Mouse (Mus musculus) embryonic fibroblast, embryonic 13.5 days (primary cell): Measurements from ENCODE around the gene Cmtm2a. TPM values are rescaled to one million over a fixed set of nuclear protein-coding genes. Genes with fewer than 3 reads are reported as not detected.
"Not testable (repeated sequence)": the region's sequence is repeated elsewhere in the genome, so short reads cannot be mapped to it uniquely, and the experiment has no call there.

ENCODE experiments used
- H3K27ac ChIP-seq: 2 replicates; pipeline ENCODE4 v1.5.1; 2012; ENCODE audit warnings: low read length, control low read depth, inconsistent platforms; ENCODE audit not compliant: insufficient read depth
- H3K4me1 ChIP-seq: 2 replicates; pipeline ENCODE4 v1.6.1; 2011; ENCODE audit warnings: low read length; ENCODE audit not compliant: control insufficient read depth, insufficient read depth
- H3K4me3 ChIP-seq: 2 replicates; pipeline ENCODE4 v1.5.1; 2011; ENCODE audit warnings: mild to moderate bottlenecking, control low read depth, low read length; ENCODE audit not compliant: insufficient read depth
- CTCF ChIP-seq: IDR thresholded peaks from 2 replicates; pipeline ENCODE4 v1.5.1; 2011; ENCODE audit warnings: mild to moderate bottlenecking, control low read depth, low read length, moderate library complexity, borderline replicate concordance; ENCODE audit not compliant: insufficient read depth
- POLR2A ChIP-seq: IDR thresholded peaks from 2 replicates; pipeline ENCODE4 v1.6.1; 2011; ENCODE audit warnings: low read depth, mild to moderate bottlenecking, control low read depth, low read length, moderate library complexity
- polyA plus RNA-seq: library from polyadenylated mRNA; stranded (reverse); fragments of >200 nt; gene quantifications from 2 replicates; pipeline ENCODE4 v1.2.4, GENCODE M21; 2011; ENCODE audit warnings: low read depth; ENCODE audit not compliant: missing spikeins, insufficient read length

Cmtm2a gene
- polyA plus RNA-seq, result not detected in 2 replicates

DNA sequence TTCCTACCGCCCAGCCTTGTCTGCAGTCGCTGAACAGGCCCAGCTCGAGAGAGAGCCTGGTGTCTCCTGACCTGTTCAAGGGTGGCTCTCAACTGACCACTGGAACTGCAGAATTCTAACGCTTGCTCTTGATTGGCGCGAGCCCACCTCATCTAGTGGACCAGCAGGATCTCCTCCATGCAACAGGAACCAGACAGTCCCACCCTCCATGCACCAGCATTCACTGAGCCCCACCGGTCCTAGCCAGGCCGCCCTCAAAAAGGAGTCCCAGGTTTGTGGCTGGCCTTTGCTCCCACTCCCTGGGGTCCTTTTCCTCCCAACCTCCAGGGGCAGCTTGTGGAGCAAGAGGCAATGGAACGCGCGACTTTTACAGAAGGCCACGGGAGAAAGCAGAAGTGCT is at the start of gene Cmtm2a:
TSS of gene Cmtm2a (minus strand) at position 101 of the 400 bp plus-strand sequence.
- not testable (repeated sequence) for H3K27ac ChIP-seq, H3K4me1 ChIP-seq, H3K4me3 ChIP-seq

DNA sequence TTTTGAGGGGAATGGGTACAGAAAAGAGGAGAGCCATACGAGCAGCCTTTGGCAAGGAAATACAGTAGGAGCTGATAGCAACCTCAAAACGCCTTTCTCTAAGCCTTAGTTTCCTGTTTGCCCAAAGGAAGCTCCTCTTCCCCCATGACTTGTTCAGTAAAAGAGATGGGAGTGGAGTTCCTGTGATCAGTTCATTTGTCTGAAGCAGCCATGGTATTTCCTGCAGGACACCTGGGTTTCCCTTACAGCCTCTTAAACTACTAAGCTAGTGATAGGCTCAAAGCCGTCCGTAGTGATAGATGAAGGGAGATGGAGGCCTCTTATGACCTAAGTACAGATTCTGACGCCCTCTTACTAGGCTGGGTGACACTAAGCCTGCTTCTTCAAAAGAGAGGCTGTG is 49.4 kb upstream of the Cmtm2a start:
- H3K27ac ChIP-seq, result no peak overlapping the region
- H3K4me1 ChIP-seq, result no peaks in the 10 kb centered on the region; the same call in 1 of the 2 replicates
- TF ChIP-seq CTCF (no peak), POLR2A (no peak)
- H3K4me3 ChIP-seq, result no peak overlapping the region

DNA sequence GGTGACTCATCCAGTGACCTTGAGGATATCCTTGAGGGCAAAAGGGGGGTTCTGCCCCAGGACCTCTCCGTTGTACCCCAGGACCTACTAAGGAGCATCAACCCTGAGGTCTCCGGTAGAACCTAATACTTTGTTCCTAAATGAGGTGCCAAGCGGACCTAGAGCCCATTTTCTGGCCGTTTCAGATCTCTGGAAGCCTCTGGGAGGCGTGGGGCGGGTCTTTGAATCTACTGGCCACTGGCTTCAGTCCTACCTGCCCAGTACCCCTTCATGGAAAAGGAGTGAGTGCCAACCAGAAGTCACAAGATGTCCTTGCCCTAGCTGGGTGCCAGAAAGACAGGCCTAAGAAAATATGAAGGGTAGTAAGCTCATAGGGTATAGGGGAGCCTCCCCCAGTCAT is 48.7 kb upstream of the Cmtm2a start:
- peak overlapping the region; percentile 56 for H3K4me3 ChIP-seq
- H3K4me1 ChIP-seq, result no peaks in the 10 kb centered on the region; the same call in 1 of the 2 replicates
- TF ChIP-seq POLR2A (no peak), CTCF (no peak)
- H3K27ac ChIP-seq, result peak overlapping the region; percentile 4; the same call in 1 of the 2 replicates

DNA sequence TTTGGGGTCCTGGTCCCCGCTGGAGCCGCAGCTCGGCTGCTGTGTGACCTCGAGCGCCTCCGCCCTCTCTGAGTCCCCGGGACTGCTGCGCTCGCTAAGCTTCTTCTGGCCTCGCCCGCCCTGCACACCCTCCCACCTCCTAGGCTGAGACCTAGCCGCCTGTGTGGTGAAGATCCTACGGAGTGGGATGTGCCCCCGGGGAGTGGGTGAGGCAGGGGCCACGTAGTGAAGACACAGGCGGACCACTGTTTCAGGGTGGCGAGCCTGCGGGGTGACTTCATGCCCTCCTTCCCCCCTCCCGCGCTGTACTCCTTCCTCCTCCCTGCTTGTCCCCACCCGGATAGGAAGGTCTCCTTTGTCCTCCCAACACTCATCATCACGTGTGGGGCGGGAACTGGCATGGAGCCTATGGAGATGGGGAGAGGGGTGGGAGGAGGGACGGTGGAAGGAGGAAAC is 48.2 kb upstream of the Cmtm2a start:
- Histone ChIP-seq H3K27ac (peak overlapping the region; percentile 74), H3K4me3 (peak overlapping the region; percentile 56), H3K4me1 (no peaks in the 10 kb centered on the region; the same call in 1 of the 2 replicates)
- TF ChIP-seq CTCF (no peak), POLR2A (peak; percentile 86)

DNA sequence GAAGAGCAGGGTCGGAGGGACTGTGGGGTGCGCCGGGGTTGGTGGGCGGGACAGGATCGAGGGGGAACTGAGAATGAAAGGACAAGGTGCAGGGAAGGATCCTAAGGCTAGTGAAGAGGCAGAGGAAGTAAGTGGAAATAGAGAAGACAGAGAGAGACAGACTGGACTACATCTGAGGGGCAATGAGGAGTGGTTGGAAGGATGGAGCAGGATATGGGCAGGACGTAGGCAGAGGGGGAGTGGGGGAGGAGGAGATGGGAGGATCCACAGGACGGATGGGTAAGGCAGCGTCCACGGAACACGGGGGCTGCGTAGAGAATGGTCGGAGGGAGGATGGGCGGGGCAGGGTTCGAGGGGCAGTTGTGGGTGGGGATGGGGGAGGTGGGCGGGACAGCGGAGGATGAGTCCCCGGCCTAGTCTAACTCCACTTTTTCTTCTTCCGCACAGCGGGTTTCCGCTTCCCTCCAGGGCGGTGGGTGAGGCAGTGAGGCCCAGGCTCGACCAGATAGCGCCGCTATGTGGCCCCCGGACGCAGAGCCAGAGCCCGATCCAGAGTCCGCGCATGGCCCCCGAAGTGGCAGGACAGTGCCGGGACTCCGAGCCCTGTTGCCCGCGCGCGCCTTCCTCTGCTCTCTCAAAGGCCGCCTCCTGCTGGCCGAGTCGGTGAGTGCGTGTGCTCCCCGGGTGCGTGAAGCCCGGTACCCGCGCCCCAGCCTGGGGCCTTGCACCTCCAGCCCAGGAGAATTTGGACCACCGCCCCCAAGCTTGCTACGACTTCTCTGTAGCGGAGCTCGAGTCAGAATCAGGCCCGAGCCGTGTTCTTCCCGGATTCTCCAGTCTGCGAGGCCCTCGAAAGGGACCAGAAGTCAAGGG is 47.5 kb upstream of the Cmtm2a start:
- TF ChIP-seq POLR2A (peak; percentile 95), CTCF (peak; percentile 36)
- peak overlapping the region; percentile 74 for H3K27ac ChIP-seq
- H3K4me3 ChIP-seq, result peak overlapping the region; percentile 56
- no peaks in the 10 kb centered on the region; the same call in 1 of the 2 replicates for H3K4me1 ChIP-seq

DNA sequence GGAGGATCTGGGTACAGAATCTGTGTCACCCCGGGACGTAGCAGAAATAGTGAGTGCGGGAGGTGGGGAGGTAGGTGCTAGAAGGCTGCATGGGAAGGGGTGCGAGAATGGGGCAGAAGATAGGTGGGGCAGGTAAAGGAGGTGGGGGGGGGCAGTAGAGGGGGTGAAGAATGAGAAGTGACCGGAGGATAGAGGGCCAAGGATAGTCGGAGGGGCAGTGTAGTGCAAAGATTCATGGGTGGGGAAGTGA is 46.9 kb upstream of the Cmtm2a start:
- H3K4me1 ChIP-seq, result no peaks in the 10 kb centered on the region; the same call in 1 of the 2 replicates
- peak overlapping the region; percentile 55; the same call in 1 of the 2 replicates for H3K27ac ChIP-seq
- no peak for TF ChIP-seq CTCF
- no peak for TF ChIP-seq POLR2A
- peak overlapping the region; percentile 56 for H3K4me3 ChIP-seq

DNA sequence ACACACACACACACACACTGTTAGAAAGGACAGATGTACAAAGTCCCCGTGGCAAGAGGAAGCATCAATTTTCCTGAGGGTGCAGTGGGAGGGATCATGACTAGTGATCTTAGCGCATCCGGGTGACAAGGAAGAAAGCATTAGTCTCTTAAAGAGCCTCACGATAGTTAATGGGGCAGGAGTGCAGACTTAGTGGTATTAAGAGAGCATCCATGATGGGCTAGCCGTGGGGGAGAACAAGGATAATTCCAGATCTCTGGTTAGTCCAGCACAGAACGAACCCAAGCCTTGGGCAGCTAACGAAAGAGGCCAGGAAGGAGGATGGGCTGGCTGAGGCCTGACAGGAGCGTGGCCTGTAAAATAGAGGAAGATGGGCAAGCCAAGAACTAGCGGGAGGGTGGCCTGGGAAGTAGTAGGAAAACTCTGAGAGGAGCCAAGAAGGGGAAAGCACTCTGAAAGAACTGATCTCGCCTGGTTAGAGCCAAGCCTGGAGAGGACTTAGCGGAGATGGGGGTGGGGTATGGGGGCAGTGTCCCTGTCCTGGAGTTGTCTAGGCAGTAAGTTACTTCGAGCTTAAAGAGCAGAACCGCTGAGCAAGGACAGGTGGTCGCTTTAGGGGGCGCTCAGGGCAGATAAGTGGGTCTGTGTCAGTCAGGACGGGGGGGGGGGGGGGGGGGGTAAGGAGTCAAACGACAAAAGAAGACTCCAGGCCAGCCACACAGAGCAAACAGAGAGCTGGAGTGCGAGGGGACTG is 46.4 kb upstream of the Cmtm2a start, which contains the start of gene Cmtm3:
TSS of gene Cmtm3 (plus strand) at position 182 of the 754 bp plus-strand sequence.
- Histone ChIP-seq H3K4me1 (no peaks in the 10 kb centered on the region; the same call in 1 of the 2 replicates), H3K4me3 (peak within 1 kb of the TSS; percentile 56), H3K27ac (peak within 1 kb of the TSS; percentile 55; the same call in 1 of the 2 replicates)
- no peak for TF ChIP-seq POLR2A
- TF ChIP-seq CTCF, result no peak

DNA sequence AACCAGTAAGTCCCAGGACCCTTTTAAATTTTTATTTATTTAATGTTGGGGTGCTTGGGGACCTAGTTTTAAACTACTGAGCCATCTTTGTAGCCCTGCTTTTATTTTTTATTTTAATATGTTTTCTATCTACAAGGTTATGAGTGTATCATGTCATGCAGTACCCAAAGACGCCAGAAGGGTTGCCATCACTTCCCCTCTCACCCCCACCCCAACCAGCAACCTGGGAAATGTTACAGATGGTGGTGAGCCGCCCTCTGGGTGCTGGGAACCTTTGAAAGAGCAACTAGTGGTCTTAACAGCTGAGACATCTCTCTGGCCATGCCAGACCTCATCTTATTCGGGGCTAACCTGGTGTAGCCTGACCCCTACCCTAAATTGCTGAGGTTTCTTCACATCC is 44.9 kb upstream of the Cmtm2a start:
- TF ChIP-seq CTCF, result no peak
- no peak for TF ChIP-seq POLR2A
- Histone ChIP-seq H3K4me1 (no peaks in the 10 kb centered on the region; the same call in 1 of the 2 replicates), H3K4me3 (no peak overlapping the region), H3K27ac (no peak overlapping the region)

DNA sequence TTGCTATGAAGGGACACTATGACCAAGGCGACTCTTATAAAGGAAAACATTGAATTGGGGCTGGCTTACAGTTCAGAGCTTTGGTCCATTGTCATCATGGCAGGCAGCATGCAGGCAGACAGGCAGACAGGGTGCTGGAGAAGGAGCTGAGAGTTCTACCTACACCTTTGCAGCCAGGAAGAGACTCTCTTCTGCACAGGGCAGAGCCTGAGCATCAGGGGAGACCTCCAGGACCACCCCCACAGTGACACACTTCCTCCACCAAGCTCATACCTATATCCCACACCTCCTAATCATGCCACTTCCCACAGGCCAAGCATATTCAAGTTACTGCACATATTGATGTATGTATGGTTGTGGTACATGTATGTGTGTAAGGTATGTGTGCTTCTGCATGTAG is 43.8 kb upstream of the Cmtm2a start:
- Histone ChIP-seq H3K4me3 (no peak overlapping the region), H3K27ac (no peak overlapping the region), H3K4me1 (no peaks in the 10 kb centered on the region; the same call in 1 of the 2 replicates)
- no peak for TF ChIP-seq POLR2A
- no peak for TF ChIP-seq CTCF

DNA sequence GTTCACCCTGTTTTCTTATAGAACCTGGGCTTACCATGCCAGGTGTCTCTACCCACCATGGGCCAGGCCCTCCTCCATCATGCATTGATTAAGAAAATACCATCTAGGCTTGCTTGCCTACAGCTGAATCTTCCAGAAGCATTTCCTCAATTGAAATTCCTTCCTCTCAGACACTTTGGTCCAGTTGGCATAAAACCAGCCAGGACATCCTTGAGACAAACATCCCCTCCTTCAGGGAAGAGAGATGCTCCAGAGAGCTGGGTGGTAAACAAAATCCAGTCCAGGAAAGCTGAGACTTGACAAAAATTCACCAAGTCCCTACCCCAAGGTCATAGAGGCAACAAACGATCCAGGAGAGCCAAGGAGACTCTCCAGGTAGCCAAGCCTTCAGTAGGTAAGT is 41.2 kb upstream of the Cmtm2a start:
- TF ChIP-seq POLR2A, result no peak
- TF ChIP-seq CTCF, result no peak
- Histone ChIP-seq H3K4me3 (no peak overlapping the region), H3K4me1 (no peaks in the 10 kb centered on the region), H3K27ac (no peak overlapping the region)
